Mouse (Mus musculus) splenic B cell, adult 2 months (primary cell): ENCODE data around the gene Tmbim6.

Experiments used
- DNase-seq: peaks from one replicate; pipeline ENCODE4 v3.0.0-alpha.2; 2011; ENCODE audit warnings: low read depth, low spot score
- H3K27me3 ChIP-seq: 2 replicates; pipeline ENCODE4 v1.6.1; 2012; ENCODE audit warnings: mild to moderate bottlenecking, low read length, moderate library complexity, mixed read lengths; ENCODE audit not compliant: control insufficient read depth, poor library complexity, insufficient read depth, severe bottlenecking
- H3K36me3 ChIP-seq: 2 replicates; pipeline ENCODE4 v1.6.1; 2012; ENCODE audit warnings: mild to moderate bottlenecking, low read length, moderate library complexity, mixed read lengths; ENCODE audit not compliant: control insufficient read depth, poor library complexity, insufficient read depth, severe bottlenecking

Gene Tmbim6

DNA sequence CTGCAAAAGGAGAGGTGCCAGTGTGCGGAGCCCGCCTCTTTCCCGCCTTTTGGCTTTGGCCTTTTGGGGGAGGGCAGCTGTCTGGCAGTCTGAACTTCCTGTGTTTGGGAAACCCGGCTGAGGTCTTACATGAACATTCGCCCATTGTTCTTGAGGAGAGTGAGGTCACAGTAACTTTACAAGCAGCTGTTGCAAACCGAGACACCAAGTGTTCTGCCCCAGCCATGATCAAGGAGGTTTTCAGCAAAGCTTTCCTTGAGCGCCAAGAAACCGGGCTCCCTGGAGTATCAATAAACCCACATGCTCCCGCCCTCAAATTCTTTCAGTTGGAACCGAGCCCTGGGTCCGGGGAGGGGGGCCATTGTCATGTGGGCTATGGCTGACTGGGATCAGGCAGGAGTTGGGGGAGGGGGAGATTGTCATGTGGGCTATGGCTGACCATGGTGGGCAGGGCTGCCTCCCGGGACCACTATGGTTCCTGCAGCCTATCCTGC is 27.9 kb downstream of the Tmbim6 start:
- Histone ChIP-seq H3K36me3 (no peaks in the 10 kb centered on the region), H3K27me3 (no peaks in the 10 kb centered on the region)
- DNase-seq, result no peak

DNA sequence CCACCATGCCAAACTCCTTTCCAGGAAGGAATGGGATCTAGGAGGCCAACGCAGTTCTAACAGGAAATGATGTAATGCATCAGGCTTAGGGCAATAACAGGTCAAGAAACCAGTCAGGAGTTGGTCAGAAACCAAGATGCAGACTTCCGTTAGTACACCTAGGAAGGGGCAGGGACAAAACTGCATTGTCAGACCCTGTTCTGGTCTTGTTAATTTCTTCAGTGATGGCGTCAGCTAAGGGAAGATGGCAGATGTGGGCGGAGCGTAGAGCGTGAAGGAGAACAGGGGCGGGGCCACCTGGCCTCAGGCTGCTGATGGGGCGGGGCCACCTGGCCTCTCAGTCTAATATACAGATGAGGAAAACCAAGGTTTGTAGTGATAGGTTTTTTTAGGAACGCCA is 28.5 kb downstream of the Tmbim6 start:
- no peaks in the 10 kb centered on the region for H3K27me3 ChIP-seq
- DNase-seq, result peak; percentile 38

GRCm38 (mm10) chr15:99421676-99422075 is 29.0 kb downstream of the Tmbim6 start:
- H3K36me3 ChIP-seq, result no peaks in the 10 kb centered on the region
- no peaks in the 10 kb centered on the region for H3K27me3 ChIP-seq
- no peak for DNase-seq

More for the DNA sequence above, 28.5 kb downstream of the Tmbim6 start:
- no peaks in the 10 kb centered on the region for H3K36me3 ChIP-seq

DNA sequence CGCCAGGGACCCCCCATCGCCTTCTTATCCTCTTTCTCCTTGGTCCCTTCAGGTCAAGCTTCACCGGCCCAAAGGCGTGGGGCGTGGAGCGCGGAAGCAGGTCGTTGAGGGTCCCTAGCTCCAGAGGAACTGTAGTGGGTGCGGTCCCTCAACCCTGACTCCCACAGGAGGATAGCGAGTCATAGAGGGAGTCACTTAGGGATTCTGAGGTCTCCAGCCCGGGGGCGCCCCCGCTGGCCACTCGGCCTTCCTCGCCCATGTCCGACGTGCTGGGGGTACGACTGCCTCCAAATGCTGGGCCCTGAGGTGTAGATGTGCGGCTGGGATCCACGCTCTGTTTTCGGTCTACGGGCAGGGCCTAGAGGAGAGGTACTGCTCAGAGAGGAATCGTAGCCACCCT is 29.9 kb downstream of the Tmbim6 start:
- DNase-seq, result no peak

GRCm38 (mm10) chr15:99423131-99423530 is 30.4 kb downstream of the Tmbim6 start:
- no peaks in the 10 kb centered on the region; the same call in 1 of the 2 replicates for H3K27me3 ChIP-seq
- H3K36me3 ChIP-seq, result no peaks in the 10 kb centered on the region
- DNase-seq, result no peak

More for the DNA sequence above, 29.9 kb downstream of the Tmbim6 start:
- Histone ChIP-seq H3K27me3 (no peaks in the 10 kb centered on the region), H3K36me3 (no peaks in the 10 kb centered on the region)

GRCm38 (mm10) chr15:99423884-99424283 is 31.2 kb downstream of the Tmbim6 start:
- no peak for DNase-seq
- Histone ChIP-seq H3K36me3 (no peaks in the 10 kb centered on the region), H3K27me3 (no peaks in the 10 kb centered on the region; the same call in 1 of the 2 replicates)

DNA sequence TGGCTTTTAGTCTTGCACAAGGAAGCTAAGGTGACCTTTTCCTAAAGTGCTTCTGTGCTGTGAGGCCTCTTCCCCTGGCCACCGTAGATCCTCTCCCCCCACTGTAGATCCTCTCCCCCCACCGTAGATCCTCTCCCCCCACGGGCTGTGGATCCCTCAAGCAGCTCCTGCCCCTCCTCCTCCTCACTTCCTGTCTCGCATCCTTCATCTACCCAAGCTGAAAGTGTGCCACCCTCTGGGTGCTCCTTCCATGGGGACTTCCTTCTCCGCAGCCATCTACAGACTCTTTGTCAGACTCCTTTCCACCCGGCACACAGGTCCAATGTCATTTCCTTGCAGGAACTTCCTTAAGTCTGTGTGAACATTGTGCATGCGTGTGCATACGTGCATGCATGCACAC is 37.7 kb downstream of the Tmbim6 start:
- no peaks in the 10 kb centered on the region; the same call in 1 of the 2 replicates for H3K27me3 ChIP-seq
- H3K36me3 ChIP-seq, result no peaks in the 10 kb centered on the region
- no peak for DNase-seq

DNA sequence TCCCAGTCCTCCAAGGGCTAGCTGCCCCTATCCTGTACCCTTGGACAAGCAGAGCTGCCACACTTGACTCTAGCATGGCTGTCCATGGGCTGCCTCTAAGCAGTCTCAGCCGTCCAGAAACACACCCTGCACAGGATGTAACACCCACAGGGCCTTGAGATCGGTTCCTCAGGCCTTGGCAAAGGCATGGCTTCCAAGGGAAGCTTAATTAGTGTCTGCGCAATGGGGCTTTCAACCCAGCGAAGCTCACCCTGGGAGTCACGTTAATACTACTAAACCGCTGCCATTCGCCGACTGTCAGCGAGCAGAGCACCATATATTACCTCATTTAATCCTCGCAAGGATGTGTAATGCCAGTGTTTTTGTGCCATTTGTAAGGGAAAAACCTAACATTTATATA is 38.4 kb downstream of the Tmbim6 start:
- no peak for DNase-seq
- no peaks in the 10 kb centered on the region; the same call in 1 of the 2 replicates for H3K27me3 ChIP-seq
- no peaks in the 10 kb centered on the region for H3K36me3 ChIP-seq

DNA sequence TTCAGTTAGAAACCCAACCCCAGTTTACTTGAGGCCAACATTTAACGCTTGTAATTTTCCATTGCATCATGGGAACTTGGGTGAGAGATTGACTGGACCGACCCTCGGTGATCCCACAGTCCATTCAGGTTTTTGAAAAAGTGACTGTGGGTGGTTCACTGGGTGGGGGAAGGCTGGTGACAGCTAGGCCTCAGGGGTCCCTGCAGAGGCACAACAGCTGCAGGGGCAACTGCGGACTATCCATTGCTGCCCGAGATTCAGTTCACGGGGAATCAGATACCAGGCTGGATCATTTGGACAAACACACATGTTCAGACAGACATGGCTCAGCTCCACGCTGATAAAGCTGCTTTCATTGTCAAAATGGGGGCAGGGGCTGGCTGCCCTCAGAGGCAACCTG is 38.8 kb downstream of the Tmbim6 start:
- Histone ChIP-seq H3K27me3 (no peaks in the 10 kb centered on the region; the same call in 1 of the 2 replicates), H3K36me3 (no peaks in the 10 kb centered on the region)
- no peak for DNase-seq

- no peaks in the 10 kb centered on the region; the same call in 1 of the 2 replicates for H3K27me3 ChIP-seq
- DNase-seq, result no peak
- H3K36me3 ChIP-seq, result no peaks in the 10 kb centered on the region
Measured at GRCm38 (mm10) chr15:99431967-99432366, 39.3 kb downstream of the Tmbim6 start.

GRCm38 (mm10) chr15:99433081-99433718 is 40.5 kb downstream of the Tmbim6 start:
- DNase-seq, result no peak
- Histone ChIP-seq H3K27me3 (no peaks in the 10 kb centered on the region), H3K36me3 (no peaks in the 10 kb centered on the region)

- H3K27me3 ChIP-seq, result no peaks in the 10 kb centered on the region
- DNase-seq, result no peak
Measured at GRCm38 (mm10) chr15:99433913-99434312, 41.2 kb downstream of the Tmbim6 start.

GRCm38 (mm10) chr15:99438966-99439698 is 46.5 kb downstream of the Tmbim6 start:
- DNase-seq, result no peak
- no peaks in the 10 kb centered on the region for H3K36me3 ChIP-seq
- no peaks in the 10 kb centered on the region for H3K27me3 ChIP-seq

More at GRCm38 (mm10) chr15:99433913-99434312, 41.2 kb downstream of the Tmbim6 start:
- no peaks in the 10 kb centered on the region for H3K36me3 ChIP-seq

GRCm38 (mm10) chr15:99440112-99440815 is 47.6 kb downstream of the Tmbim6 start:
- no peak for DNase-seq
- no peaks in the 10 kb centered on the region for H3K36me3 ChIP-seq
- no peaks in the 10 kb centered on the region for H3K27me3 ChIP-seq
